Mouse (Mus musculus): ENCODE data around the gene Tshr.
"Not testable (repeated sequence)": the region's sequence is repeated elsewhere in the genome, so short reads cannot be mapped to it uniquely, and the experiment has no call there.

Tshr gene

DNA sequence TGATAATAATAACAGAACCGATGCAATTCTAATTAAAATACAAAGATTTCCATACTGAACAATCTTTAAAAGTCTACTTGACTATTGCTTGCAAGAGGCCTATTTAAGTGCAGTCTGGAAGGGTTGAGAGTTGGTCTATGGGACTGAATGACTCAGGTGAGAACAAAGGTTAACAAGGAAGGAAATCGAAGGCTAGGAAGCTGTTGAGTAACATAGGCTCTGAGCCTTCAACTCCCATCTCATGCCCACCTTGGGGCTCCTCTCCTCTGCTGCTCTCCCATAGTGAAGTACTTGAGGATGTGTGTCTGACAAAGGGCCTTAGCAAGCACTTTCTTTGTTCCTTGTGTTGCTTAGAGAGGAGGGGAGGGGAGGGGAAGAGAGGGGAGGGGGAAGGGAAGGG lies 116.1 kb downstream of the Tshr start:
- no peak for DNase-seq (ENCODE audit: low spot score in 2 of 2)

DNA sequence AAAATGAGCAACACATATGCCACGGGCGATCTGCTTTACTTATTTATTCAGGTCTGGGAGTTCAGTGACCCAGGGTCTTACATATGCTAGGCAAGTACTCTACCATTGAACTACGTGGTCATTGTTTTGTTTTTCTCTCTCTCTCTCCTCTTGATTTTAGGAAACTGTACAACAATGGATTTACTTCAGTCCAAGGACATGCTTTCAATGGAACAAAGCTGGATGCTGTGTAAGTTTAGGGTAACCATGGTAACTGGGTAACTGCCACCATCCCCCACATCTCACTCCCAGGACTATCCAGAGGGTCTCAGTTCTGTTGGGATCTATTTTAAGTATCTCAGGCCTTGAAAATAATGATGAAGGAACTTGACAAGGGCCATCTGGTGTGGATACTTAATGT lies 127.4 kb downstream of the Tshr start:
- DNase-seq (ENCODE audit: low spot score in 2 of 2) = no peak

DNA sequence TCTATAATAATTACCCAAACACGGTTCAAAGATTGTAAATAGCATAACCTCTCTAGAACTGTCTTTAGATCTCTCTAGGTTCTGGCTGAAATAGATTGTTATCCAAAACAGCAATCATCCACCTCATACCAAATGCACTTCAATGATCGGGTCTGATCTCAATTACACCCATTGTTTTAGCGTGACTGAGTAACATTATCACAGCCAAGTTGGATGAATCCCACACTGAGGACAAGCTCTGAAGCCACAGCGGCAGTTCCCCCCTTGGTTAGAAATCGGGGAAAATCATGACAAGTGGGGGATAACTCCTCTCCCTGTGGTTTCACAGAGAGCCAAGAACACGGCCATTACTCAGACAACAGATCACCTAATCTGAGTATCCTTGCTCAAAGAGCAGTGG lies 129.6 kb downstream of the Tshr start:
- no peak for DNase-seq (ENCODE audit: low spot score in 2 of 2)

DNA sequence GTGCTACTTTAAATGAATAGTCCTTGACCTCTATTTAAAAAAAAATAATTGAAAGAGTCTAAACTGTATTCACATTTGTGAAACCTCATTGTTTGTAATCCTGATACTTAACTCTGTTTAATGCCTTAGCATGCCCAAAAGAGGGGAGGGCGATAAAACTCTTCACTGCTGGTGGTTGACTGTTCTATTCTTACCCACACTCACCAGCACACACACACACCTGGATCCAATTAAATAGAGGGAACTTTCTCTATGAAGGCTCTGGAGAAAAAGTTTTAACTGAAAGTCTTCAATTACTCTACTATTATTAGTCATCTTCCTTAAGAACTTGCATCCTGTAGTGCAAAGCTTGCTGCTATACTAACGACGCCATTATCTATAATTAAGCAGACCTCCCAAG lies 133.4 kb downstream of the Tshr start:
- DNase-seq (ENCODE audit: low spot score in 2 of 2) = no peak

DNA sequence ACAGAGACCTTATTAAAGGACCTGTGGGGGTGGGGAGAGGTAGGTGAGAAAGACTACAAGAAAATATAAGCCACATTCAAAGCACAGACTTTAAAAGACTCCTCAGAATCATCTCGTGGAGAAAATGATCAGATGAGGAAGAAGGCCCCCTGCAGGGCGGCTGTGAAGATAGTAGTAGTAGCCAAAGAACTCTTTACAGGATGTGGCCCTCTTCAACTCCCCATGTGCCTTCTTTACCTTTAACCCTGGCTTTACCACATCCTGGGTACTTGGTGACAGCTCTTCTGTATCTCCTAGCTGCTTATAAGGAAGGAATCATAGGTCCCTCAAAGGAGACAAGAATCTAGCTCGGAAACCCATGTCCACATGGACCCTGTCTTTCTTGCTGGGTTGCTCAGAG lies 139.3 kb downstream of the Tshr start:
- DNase-seq (ENCODE audit: low spot score in 2 of 2) = no peak

DNA sequence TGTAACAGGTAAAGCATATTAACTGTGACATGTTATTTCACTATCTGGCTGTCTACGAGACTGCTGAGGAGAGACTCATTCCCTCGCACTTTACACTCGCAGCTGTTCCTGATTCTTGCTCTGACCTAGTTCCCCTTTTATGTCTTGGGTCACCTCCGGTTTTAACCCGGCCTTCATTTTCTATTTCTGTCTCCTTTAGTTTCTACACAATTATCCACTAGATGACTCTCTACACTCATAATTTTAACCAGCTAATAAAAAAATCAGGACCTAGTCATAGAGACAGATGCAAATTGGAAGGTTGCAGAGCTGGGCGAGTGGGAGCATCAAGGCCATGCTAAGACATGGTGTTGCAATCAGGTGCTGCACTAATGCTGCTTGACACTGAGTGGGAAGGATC lies 150.2 kb downstream of the Tshr start:
- no peak for DNase-seq (ENCODE audit: low spot score in 2 of 2)

DNA sequence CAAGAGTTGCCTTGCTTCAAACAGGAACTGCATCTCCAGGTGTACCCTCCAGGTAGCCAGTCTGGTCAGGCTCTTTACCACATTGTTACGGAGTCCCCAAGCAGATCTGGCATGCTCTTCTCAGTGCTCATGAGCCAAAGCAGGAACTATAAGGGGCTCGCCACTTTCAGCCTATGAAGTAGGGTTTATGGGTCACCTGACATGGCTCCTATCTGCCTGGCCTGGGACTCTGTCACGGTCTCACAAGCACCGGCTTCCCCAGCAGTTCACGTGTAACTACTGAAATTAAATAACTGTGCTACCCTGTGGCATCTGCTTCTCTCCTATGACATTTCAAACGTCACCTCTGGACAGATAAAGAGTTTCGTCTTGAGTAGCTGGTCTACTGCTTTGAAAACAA lies 155.8 kb downstream of the Tshr start:
- no peak for DNase-seq (ENCODE audit: low spot score in 2 of 2)

- no peak for DNase-seq (ENCODE audit: low spot score in 2 of 2)
Measured at GRCm38 (mm10) chr12:91549471-91549870, 165.1 kb downstream of the Tshr start.

- peak; percentile 64 to 66 for DNase-seq (ENCODE audit: low spot score in 2 of 2)
Measured at GRCm38 (mm10) chr12:91551773-91552526, 167.6 kb downstream of the Tshr start.

DNA sequence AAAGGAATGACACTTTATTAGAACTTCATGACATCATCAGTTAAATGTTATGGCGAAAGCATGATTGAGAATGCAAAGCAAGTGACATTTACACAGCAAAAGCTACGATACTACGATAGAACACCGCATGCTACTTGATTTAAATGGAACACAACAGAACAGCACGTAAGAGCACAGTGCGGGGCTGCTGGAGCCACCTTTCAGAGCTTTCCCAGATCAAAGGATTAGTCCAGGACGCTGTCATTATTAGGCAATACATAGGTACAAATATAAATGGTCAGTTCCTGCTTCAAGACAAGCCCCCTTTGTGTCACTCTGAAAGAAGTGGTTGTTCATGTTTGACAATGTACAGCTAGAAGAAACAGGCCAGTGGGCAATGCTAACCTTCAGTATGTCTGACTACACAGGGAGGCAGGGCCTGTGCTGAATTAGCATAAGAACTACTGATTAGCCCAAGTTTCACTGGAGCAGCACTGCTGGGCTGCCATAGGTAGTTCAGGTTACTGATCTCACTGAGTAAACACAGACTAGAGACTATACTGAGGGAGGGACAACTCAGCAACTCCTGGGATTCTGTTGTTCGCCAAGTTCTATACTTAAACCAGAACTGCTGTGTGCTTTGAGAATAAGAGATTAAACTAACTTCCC lies 173.1 kb downstream of the Tshr start:
- not testable (repeated sequence) for DNase-seq (ENCODE audit: low spot score in 2 of 2)

DNA sequence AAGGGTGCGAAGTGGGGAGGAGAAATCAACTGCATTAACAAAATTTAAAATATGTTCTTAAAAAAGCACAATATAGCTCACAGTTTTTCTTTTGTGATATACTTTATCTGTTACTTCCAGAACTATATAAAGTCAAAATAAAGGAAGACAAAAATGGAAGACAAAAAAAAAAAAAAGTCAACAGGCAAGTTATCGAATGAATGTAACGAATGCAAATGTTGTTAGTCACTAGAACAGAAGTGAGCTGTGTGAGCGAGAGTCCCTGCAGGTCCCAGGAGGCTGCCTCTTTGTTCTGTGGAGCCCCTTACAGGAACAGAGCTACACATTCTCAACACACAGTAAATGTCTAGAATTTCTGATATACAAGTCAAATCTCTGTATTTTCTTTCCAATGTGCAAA lies 173.8 kb downstream of the Tshr start:
- DNase-seq (ENCODE audit: low spot score in 2 of 2) = not testable (repeated sequence)

- DNase-seq (ENCODE audit: low spot score in 2 of 2) = no peak
Measured at GRCm38 (mm10) chr12:91567145-91567544, 182.8 kb downstream of the Tshr start.

GRCm38 (mm10) chr12:91569255-91569654 lies 184.9 kb downstream of the Tshr start:
- DNase-seq (ENCODE audit: low spot score in 2 of 2) = no peak

- DNase-seq (ENCODE audit: low spot score in 2 of 2) = no peak
Measured at GRCm38 (mm10) chr12:91571708-91572107, 187.3 kb downstream of the Tshr start.

- no peak for DNase-seq (ENCODE audit: low spot score in 2 of 2)
Measured at GRCm38 (mm10) chr12:91579665-91580064, 195.3 kb downstream of the Tshr start.

- DNase-seq (ENCODE audit: low spot score in 2 of 2) = no peak
Measured at GRCm38 (mm10) chr12:91581204-91582070, 197.1 kb downstream of the Tshr start.

DNA sequence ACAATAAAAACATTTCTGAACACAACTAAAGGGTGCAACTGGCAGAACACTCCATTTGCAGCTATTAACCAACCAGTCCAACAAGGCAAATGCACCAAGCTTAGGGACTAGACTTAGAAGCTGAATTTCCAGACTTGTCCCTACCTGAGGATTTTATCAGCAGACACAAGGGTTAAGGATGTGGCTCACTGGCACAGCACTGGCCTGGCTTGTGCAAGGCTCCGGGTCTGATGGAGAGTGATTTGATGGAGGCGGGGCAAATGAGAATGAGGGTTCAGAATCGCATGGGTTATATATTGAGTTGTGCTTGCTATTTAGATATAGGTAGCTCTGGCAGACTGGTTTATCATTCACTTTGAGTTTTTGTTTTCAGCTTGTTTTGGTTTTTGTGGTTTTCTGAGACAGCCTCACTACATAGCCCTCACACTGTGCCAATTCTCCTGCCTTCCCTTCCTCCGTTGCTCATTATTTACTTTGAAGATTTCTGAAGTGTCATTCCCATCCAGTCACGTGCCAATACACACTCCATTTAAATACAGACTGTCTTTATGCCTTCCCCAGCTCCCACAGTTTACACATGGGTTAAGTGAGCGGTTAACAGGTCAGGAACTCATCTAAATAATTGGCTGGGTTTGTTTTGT lies 198.1 kb downstream of the Tshr start:
- DNase-seq (ENCODE audit: low spot score in 2 of 2) = no peak

DNA sequence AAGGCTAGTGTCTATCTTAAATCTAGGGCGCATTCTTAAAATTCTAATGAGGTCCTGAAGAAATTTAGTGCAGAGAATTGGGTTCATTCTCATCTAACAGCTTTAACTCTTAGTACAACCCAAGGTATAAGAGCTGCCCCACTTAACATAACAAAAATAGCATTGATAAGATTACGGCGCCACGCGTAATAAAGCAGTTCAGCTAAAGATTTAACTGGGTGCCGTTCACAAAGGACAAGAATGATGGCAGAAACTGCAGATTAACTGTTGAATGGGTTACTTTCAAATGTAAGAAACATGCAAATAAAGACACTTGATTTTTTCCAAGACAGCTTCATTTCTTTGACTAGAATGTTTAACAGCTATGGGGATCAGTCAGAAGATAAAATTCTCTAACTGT lies 199.0 kb downstream of the Tshr start:
- DNase-seq (ENCODE audit: low spot score in 2 of 2) = no peak

GRCm38 (mm10) chr12:91585206-91585605 lies 200.8 kb downstream of the Tshr start:
- no peak for DNase-seq (ENCODE audit: low spot score in 2 of 2)

DNA sequence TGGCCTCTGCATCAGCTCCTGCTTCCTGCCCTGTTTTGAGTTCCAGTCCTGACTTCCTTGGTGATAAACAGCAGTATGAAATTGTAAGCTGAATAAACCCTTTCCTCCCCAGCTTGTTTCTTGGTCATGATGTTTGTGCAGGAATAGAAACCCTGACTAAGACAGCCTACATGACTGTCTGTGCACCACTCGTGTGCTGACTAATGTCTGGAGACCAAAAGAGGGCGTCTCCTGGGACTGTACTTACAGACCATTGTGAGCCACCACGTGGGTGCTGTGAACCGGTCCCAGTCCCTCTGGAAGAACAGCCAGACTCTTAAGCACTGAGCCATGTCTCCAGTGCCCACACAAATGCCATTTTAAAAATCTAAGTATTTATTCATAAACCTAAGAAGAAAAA lies 201.5 kb downstream of the Tshr start:
- not testable (repeated sequence) for DNase-seq (ENCODE audit: low spot score in 2 of 2)

- no peak for DNase-seq (ENCODE audit: low spot score in 2 of 2)
Measured at GRCm38 (mm10) chr12:91587077-91587476, 202.7 kb downstream of the Tshr start.

- DNase-seq (ENCODE audit: low spot score in 2 of 2) = no peak
Measured at GRCm38 (mm10) chr12:91587491-91588033, 203.2 kb downstream of the Tshr start.
